Mouse (Mus musculus) lung, postnatal 0 days (tissue): ENCODE measurements around the gene Slc9a1.

Experiments used
- CTCF ChIP-seq: IDR thresholded peaks from 2 replicates; pipeline ENCODE4 v1.5.1; 2016; ENCODE audit warnings: antibody characterized with exemption, mild to moderate bottlenecking
- EP300 ChIP-seq: IDR thresholded peaks from 2 replicates; pipeline ENCODE4 v1.6.1; 2016; ENCODE audit warnings: antibody characterized with exemption, mild to moderate bottlenecking, control low read depth

DNA sequence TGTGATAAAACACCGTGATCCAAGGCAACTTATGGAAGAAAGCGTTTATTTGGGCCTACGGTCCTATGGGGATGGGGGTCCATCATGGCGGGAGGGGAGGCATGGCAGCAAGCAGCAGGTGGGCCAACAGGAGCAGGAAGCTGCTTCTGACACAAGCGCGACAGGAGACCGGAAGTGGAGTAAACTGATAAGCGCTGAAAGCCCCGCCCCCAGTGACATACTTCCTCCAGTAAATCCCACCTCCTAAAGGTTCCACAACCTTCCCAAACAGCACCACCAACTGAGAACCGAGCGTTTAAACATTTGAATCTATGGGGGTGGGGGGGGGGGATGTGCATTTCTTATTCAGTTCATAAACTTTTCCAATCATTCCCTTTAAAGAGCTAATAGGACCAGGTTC is 66.4 kb downstream of the Slc9a1 start:
- no peak for TF ChIP-seq CTCF
- no peak for TF ChIP-seq EP300
